Mouse (Mus musculus): ENCODE results near the gene Rab1a. TPM values are rescaled to one million over a fixed set of nuclear protein-coding genes. Genes with fewer than 3 reads are reported as not detected.

Gene Rab1a
- 100 to 1,000 TPM; 117 to 179 TPM for polyA plus RNA-seq (2017; shearing (Covaris generic))

DNA sequence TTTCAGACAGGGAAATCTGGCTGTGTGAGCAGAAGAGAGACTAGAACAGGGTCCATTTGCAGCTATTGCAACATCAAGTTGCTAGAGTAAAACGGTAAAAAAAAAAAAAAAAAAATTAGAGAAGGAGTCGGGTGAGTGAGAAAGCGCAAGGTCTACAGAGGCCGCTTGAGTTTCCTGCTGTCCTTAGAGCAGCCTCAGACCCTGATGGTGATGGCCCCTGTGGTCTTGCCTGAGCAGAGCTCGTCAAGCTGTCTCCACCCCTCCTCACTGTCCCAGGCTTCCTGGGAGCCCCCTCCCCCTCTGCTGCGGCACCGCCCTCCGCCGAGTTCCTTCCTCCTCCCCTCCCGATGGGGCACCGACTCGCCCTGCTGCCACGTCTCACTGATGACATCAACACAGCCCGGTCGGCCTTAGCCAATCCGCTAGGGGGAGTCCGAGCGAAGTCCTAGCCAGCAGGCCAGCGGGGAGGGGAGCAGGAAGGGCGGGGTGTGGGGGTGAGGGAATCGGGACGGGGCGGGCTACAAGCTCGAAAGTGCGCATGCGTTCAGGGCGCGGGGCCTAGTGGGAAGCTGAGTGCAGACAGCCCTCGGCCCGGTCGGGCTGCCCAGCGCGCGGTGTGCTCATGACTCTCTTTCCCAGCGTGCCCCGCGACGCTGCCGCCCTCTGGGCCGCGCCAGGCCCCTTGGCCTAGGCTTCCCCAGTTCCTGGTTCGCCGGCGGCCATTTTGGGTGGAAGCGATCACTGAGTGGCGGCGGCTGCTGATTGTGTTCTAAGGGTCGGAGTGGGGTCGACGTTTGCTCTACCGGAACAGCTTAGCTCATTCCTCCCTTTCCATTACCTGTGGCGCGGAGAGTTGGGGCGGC, at the start of gene Rab1a:
Gene Rab1a (plus strand): TSS at position 720 of the 863 bp plus-strand sequence.

DNA sequence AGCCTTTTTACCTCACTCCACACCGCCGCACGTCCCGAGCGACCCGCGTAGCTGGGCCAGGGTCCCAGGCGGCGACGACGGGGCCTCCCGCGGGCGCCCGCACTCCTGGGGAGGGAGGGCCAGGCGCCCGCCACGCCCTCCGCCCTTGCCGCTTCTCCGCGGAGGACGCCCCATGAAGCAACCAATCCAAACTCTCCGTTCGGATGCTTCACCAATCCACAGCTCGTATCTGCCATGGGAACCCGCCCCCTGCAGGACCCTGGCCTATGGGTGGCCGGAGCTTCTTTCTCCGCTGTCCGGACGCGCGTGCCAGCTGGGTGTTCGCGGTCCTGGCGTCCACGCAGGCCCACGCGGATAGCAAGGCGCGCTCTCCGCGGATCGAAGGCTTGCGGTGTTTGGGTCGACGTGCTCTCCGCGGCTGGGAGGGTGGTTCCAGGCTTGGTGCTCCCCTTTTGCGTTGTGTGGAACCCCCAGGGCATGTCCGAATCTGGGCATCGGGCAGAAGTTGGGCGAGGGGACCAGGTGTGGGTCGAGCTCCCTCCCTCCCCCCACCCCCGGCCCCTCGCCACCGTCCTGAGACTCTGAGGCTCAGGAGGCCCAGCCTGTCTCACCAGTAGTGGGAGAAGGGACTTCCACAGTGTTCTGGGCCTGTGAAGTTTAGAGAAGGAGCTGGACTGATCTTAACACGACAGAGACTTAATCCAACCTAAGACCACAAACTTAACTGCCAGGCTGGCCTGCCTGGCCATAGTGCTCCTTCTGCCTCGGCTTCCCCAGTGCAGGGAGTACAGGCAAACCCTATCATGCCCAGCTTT, 48.3 kb downstream of the Rab1a start, which contains the start of gene Cep68:
Gene Cep68 (minus strand): TSS at position 134 of the 815 bp plus-strand sequence.

Other genes with a start within 250 kb of the Rab1a start
- 100 to 1,000 TPM; 176 to 209 TPM for gene Actr2, start 88.5 kb upstream of the Rab1a start, polyA plus RNA-seq (2017; shearing (Covaris generic))
- gene Cep68, start 48.0 kb downstream of the Rab1a start, polyA plus RNA-seq (2017; shearing (Covaris generic)), result 10 to 100 TPM; 17.8 to 24.7 TPM
- gene Slc1a4, start 131.3 kb downstream of the Rab1a start, polyA plus RNA-seq (2017; shearing (Covaris generic)), result under 1 TPM; 0.67 to 0.77 TPM